Mouse (Mus musculus): Measurements from ENCODE around the gene Oma1.

The Oma1 gene

GRCm38 (mm10) chr4:103313587-103314525 lies at the start of gene Oma1:
Gene Oma1, plus strand, starts transcription at chr4:103313812.
- DNase-seq (ENCODE audit: low spot score) = peak; percentile 99

- no peak for DNase-seq (ENCODE audit: low spot score)
These were observed 49.7 kb upstream of the Oma1 start for GRCm38 (mm10) chr4:103263812-103264396.

GRCm38 (mm10) chr4:103265166-103265565 lies 48.4 kb upstream of the Oma1 start:
- no peak for DNase-seq (ENCODE audit: low spot score)

- DNase-seq (ENCODE audit: low spot score) = no peak
These were observed 44.3 kb upstream of the Oma1 start for GRCm38 (mm10) chr4:103269336-103269735.

GRCm38 (mm10) chr4:103273021-103273420 lies 40.6 kb upstream of the Oma1 start:
- no peak for DNase-seq (ENCODE audit: low spot score)

- DNase-seq (ENCODE audit: low spot score) = no peak
These were observed 25.3 kb upstream of the Oma1 start for GRCm38 (mm10) chr4:103288342-103288741.

- no peak for DNase-seq (ENCODE audit: low spot score)
These were observed 22.8 kb upstream of the Oma1 start, which contains the start of gene 4921539E11Rik for GRCm38 (mm10) chr4:103290763-103291162. Gene 4921539E11Rik, minus strand, starts transcription at chr4:103290863.

GRCm38 (mm10) chr4:103299342-103299741 lies 14.3 kb upstream of the Oma1 start:
- peak; percentile 8 for DNase-seq (ENCODE audit: low spot score)

- DNase-seq (ENCODE audit: low spot score) = no peak
These were observed 9.8 kb upstream of the Oma1 start for GRCm38 (mm10) chr4:103303851-103304250.

GRCm38 (mm10) chr4:103314526-103314910 lies 906 bp downstream of the Oma1 start:
- DNase-seq (ENCODE audit: low spot score) = no peak

GRCm38 (mm10) chr4:103315861-103316260 lies 2.2 kb downstream of the Oma1 start:
- DNase-seq (ENCODE audit: low spot score) = no peak

- no peak for DNase-seq (ENCODE audit: low spot score)
These were observed 7.8 kb downstream of the Oma1 start for GRCm38 (mm10) chr4:103321461-103321860.

GRCm38 (mm10) chr4:103324688-103325451 lies 11.3 kb downstream of the Oma1 start:
- DNase-seq (ENCODE audit: low spot score) = no peak

GRCm38 (mm10) chr4:103326994-103327393 lies 13.4 kb downstream of the Oma1 start:
- DNase-seq (ENCODE audit: low spot score) = no peak

- DNase-seq (ENCODE audit: low spot score) = no peak
These were observed 15.7 kb downstream of the Oma1 start for GRCm38 (mm10) chr4:103329348-103329747.

- DNase-seq (ENCODE audit: low spot score) = no peak
These were observed 21.5 kb downstream of the Oma1 start for GRCm38 (mm10) chr4:103335134-103335533.

GRCm38 (mm10) chr4:103340726-103341125 lies 27.1 kb downstream of the Oma1 start:
- no peak for DNase-seq (ENCODE audit: low spot score)

GRCm38 (mm10) chr4:103341620-103342019 lies 28.0 kb downstream of the Oma1 start:
- DNase-seq (ENCODE audit: low spot score) = no peak

- peak; percentile 7 for DNase-seq (ENCODE audit: low spot score)
These were observed 32.4 kb downstream of the Oma1 start for GRCm38 (mm10) chr4:103346058-103346457.

GRCm38 (mm10) chr4:103346849-103347248 lies 33.2 kb downstream of the Oma1 start:
- no peak for DNase-seq (ENCODE audit: low spot score)

GRCm38 (mm10) chr4:103349219-103349618 lies 35.6 kb downstream of the Oma1 start:
- DNase-seq (ENCODE audit: low spot score) = no peak

- no peak for DNase-seq (ENCODE audit: low spot score)
These were observed 39.3 kb downstream of the Oma1 start for GRCm38 (mm10) chr4:103352926-103353325.

Measured in ovary, postnatal 14 days (tissue).